Mouse (Mus musculus) granulocyte monocyte progenitor cell, adult 5-6 weeks (primary cell): ENCODE measurements around the gene Ccl5. TPM values are rescaled to one million over a fixed set of nuclear protein-coding genes. Genes with fewer than 3 reads are reported as not detected.

Experiments
- ATAC-seq: replicated peaks from 2 replicates; pipeline ENCODE4 v1.8.0; 2016; ENCODE audit warnings: mild to moderate bottlenecking, moderate TSS enrichment, inconsistent platforms; ENCODE audit not compliant: poor library complexity, severe bottlenecking
- total RNA-seq, 2 experiments: library from RNA; stranded (forward) in 1 of 2; stranded (reverse) in 1 of 2; fragments of 200-712, 200-1000 nt in 1 of 2; fragments of >200 nt in 1 of 2; fragmentation: Nextera tagmentation in 1 of 2; gene quantifications; 2 replicates each; pipeline ENCODE4 v1.2.3; 2014 to 2017

Ccl5 gene
- total RNA-seq, 2 experiments from 2014 or later = 2.1 TPM; not detected in 1

DNA sequence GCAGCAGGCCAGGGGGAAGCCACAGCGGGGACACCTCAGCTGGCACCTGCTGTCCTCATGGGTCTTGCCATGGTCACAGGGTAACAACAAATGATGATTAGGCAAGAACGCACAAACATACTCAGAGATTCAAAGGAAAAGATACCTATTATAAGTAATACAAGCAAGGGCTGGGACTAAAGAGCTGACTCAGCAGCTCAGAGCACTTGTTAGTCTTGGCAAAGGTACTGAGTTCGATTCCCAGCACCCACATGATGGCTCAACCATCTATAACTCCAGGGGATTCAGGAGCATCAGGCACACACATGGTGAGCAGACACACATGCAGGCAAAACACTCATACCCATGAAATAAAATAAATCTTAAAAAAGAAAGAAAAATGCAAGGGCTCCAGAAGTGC is 11.1 kb upstream of the Ccl5 start:
- no peak for ATAC-seq

GRCm38 (mm10) chr11:83540931-83541330 is 10.6 kb upstream of the Ccl5 start:
- ATAC-seq = peak; percentile 19

- ATAC-seq = no peak
These were observed 8.5 kb upstream of the Ccl5 start for GRCm38 (mm10) chr11:83538705-83539314.

GRCm38 (mm10) chr11:83536831-83537230 is 6.5 kb upstream of the Ccl5 start:
- ATAC-seq = no peak

DNA sequence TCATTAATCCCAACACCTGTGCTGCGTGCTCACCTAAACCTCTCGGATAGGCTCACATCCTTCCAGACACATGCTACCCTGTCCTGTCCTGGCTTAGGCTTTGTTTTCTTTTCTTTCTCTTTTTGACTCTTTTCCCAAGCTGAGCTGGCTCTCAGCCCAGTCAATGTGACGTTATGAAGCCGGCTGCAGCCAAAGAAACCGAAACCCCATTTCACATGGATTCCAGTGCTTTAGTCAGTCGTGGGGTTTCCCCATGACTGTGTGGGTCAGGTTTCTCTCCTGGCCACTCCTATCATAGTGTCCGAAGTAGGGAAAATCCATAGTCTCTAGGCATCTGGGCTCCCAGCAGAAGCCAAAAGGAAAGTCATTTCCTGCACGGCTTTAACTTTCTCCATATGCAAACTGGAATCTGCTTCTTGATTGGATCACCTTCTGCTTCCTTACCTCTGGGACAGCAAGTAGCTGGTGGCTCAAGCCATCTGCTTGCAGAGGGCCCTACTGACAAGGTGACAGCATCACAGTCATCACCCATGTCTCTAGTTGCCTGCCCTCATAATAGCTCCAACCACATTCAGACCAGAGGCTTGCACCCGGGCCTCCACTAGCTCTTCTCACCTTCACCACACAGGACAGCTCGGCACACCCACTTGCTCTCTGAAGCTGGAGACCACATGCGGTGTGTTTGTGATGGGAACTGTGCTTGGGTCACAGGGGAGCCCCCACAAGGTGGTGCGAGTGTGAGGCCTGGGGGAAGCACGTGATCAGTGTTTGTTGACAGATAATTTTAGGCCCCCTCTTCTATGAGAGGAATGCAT is 4.5 kb upstream of the Ccl5 start:
- peak; percentile 45 for ATAC-seq

- ATAC-seq = no peak
These were observed 3.8 kb upstream of the Ccl5 start for GRCm38 (mm10) chr11:83534143-83534542.

- ATAC-seq = peak; percentile 34
These were observed 2.9 kb upstream of the Ccl5 start for GRCm38 (mm10) chr11:83533192-83533591.

GRCm38 (mm10) chr11:83529024-83529423 is 1.3 kb downstream of the Ccl5 start:
- no peak for ATAC-seq

- no peak for ATAC-seq
These were observed 8.2 kb downstream of the Ccl5 start, which contains the start of gene Heatr9 for GRCm38 (mm10) chr11:83522075-83522474. Gene Heatr9 (minus strand): TSS chr11:83522175.

DNA sequence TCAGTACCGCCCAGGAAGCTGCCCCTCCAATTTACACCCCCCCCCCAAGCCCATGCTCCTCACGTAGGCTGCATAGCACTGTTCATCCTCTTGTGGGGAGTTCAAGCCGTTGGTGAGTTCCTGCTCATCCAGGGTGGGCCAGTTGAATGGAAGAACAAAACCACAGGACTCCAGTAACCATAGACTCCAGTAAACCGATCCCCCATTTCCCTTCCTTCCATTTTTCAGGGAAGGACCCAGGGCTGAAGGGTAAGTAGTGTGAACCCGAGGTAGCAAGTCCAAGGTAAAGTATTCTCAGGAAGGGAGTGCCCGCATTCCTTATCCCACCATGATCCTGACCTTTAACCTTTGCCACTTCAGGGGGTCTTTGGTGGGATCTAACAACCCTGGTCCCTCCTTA is 11.9 kb downstream of the Ccl5 start:
- no peak for ATAC-seq

DNA sequence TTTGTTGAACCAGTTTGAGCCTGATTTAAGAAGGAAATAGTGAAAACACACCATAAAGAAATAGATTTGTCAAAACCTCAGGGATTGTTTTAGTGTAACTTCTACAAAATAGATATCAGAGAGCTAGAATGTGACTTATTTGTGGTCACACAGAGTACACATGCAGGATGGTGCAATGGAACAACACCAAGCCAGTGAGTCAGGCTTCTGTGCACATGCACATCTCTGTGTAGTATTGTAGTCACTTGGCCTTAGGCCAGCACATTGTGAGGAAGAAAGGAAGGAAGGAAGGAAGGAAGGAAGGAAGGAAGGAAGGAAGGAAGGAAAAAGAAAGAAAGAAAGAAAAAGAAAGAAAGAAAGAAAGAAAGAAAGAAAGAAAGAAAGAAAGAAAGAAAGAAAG is 13.2 kb downstream of the Ccl5 start:
- ATAC-seq = no peak

DNA sequence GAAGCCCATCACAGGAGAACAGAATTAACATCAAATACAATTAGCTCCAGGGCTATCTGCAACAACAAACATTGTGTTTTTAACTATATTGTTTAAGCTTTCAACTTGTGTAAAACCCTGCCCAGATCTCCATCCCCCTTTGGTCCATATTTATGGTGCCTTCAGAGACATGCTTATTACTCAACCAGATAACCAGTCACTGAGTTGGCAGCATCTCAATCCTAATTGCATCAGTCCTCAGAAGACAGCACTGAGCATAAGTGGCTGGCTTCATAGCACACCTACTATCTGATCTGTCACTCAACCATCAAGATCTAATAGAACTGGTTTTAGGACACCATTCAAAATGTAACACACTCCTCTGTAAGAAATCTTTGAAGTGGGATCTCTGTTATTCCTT is 20.8 kb downstream of the Ccl5 start:
- peak; percentile 55; the same call in 1 of the 2 replicates for ATAC-seq

DNA sequence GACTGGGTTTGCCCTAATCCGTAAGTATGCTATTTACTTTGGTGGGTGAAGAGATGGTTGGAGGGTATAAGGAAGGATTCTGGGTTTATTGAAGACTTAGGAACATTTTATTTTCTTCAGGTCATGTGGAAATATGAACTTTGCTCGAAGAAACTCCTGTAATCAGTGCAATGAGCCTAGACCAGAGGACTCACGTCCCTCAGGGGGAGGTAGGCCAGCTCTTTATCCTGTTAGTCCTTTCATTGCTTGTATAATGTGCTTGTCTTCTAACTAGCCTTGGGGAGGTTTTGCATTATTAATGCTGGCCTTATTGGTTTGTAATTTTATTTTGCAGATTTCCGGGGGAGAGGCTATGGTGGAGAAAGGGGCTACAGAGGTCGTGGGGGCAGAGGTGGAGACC is 26.0 kb downstream of the Ccl5 start:
- ATAC-seq = no peak

GRCm38 (mm10) chr11:83495571-83495970 is 34.7 kb downstream of the Ccl5 start:
- no peak for ATAC-seq

- ATAC-seq = no peak
These were observed 38.8 kb downstream of the Ccl5 start for GRCm38 (mm10) chr11:83491488-83491887.

Other genes starting within 250 kb of the Ccl5 start
- not detected in 2 replicates for gene Slfn14, start 243.8 kb downstream of the Ccl5 start, total RNA-seq (2014; fragmentation: Nextera tagmentation)
- gene Slfn14, start 243.8 kb downstream of the Ccl5 start, total RNA-seq (2017) = not detected in 2 replicates
- 60.0 and 68.0 TPM in 2 replicates for gene Ap2b1, start 231.5 kb downstream of the Ccl5 start, total RNA-seq (2014; fragmentation: Nextera tagmentation)
- gene Ap2b1, start 231.5 kb downstream of the Ccl5 start, total RNA-seq (2017) = 46.0 and 60.0 TPM in 2 replicates
- 5.8 and 9.0 TPM in 2 replicates for gene Pex12, start 227.9 kb downstream of the Ccl5 start, total RNA-seq (2014; fragmentation: Nextera tagmentation)
- gene Pex12, start 227.9 kb downstream of the Ccl5 start, total RNA-seq (2017) = 6.3 and 6.6 TPM in 2 replicates
- not detected in 2 replicates for gene Rasl10b, start 121.4 kb downstream of the Ccl5 start, total RNA-seq (2014; fragmentation: Nextera tagmentation)
- 0.09 and 0.41 TPM in 2 replicates for gene Rasl10b, start 121.4 kb downstream of the Ccl5 start, total RNA-seq (2017)
- gene Gas2l2, start 101.1 kb downstream of the Ccl5 start, total RNA-seq (2014; fragmentation: Nextera tagmentation) = 0.13 TPM in 1 of 2 replicates, not detected in the other
- 0.57 TPM in 1 of 2 replicates, not detected in the other for gene Gas2l2, start 101.1 kb downstream of the Ccl5 start, total RNA-seq (2017)
- gene 1700020L24Rik, start 92.8 kb downstream of the Ccl5 start, total RNA-seq (2014; fragmentation: Nextera tagmentation) = 33.2 and 34.9 TPM in 2 replicates
- gene 1700020L24Rik, start 92.8 kb downstream of the Ccl5 start, total RNA-seq (2017) = 79.8 and 113 TPM in 2 replicates
- 6.6 and 11.1 TPM in 2 replicates for gene Mmp28, start 67.4 kb downstream of the Ccl5 start, total RNA-seq (2014; fragmentation: Nextera tagmentation)
- gene Mmp28, start 67.4 kb downstream of the Ccl5 start, total RNA-seq (2017) = 5.4 and 5.6 TPM in 2 replicates
- 62.6 and 66.7 TPM in 2 replicates for gene Taf15, start 57.4 kb downstream of the Ccl5 start, total RNA-seq (2014; fragmentation: Nextera tagmentation)
- gene Taf15, start 57.4 kb downstream of the Ccl5 start, total RNA-seq (2017) = 43.8 and 44.1 TPM in 2 replicates
- gene Heatr9, start 8.3 kb downstream of the Ccl5 start, total RNA-seq (2014; fragmentation: Nextera tagmentation) = not detected in 2 replicates
- not detected in 2 replicates for gene Heatr9, start 8.3 kb downstream of the Ccl5 start, total RNA-seq (2017)
- gene Ccl9, start 48.1 kb upstream of the Ccl5 start, total RNA-seq (2014; fragmentation: Nextera tagmentation) = 189 and 190 TPM in 2 replicates
- gene Ccl9, start 48.1 kb upstream of the Ccl5 start, total RNA-seq (2017) = 110 and 159 TPM in 2 replicates
- gene Ccl6, start 62.6 kb upstream of the Ccl5 start, total RNA-seq (2014; fragmentation: Nextera tagmentation) = 8.8 and 13.4 TPM in 2 replicates
- 16.9 and 19.6 TPM in 2 replicates for gene Ccl6, start 62.6 kb upstream of the Ccl5 start, total RNA-seq (2017)
- not detected in 2 replicates for gene Rpl9-ps1, start 115.1 kb upstream of the Ccl5 start, total RNA-seq (2014; fragmentation: Nextera tagmentation)
- not detected in 2 replicates for gene Rpl9-ps1, start 115.1 kb upstream of the Ccl5 start, total RNA-seq (2017)
- 5.5 and 6.5 TPM in 2 replicates for gene Ccl3, start 118.8 kb upstream of the Ccl5 start, total RNA-seq (2014; fragmentation: Nextera tagmentation)
- 78.6 and 86.4 TPM in 2 replicates for gene Ccl3, start 118.8 kb upstream of the Ccl5 start, total RNA-seq (2017)
- gene Ccl4, start 132.1 kb upstream of the Ccl5 start, total RNA-seq (2014; fragmentation: Nextera tagmentation) = 2.1 TPM in 1 of 2 replicates, not detected in the other
- gene Ccl4, start 132.1 kb upstream of the Ccl5 start, total RNA-seq (2017) = 15.2 and 26.9 TPM in 2 replicates
- gene Wfdc17, start 173.5 kb upstream of the Ccl5 start, total RNA-seq (2014; fragmentation: Nextera tagmentation) = 8.9 TPM in 1 of 2 replicates, not detected in the other
- gene Wfdc17, start 173.5 kb upstream of the Ccl5 start, total RNA-seq (2017) = 1.2 TPM in 1 of 2 replicates, not detected in the other
- gene Wfdc18, start 178.5 kb upstream of the Ccl5 start, total RNA-seq (2014; fragmentation: Nextera tagmentation) = not detected in 2 replicates
- gene Wfdc18, start 178.5 kb upstream of the Ccl5 start, total RNA-seq (2017) = not detected in 2 replicates
- gene Wfdc21, start 216.4 kb upstream of the Ccl5 start, total RNA-seq (2014; fragmentation: Nextera tagmentation) = 15.7 and 47.5 TPM in 2 replicates
- 28.0 and 70.7 TPM in 2 replicates for gene Wfdc21, start 216.4 kb upstream of the Ccl5 start, total RNA-seq (2017)
- 10.4 and 30.5 TPM in 2 replicates for gene Heatr6, start 223.2 kb upstream of the Ccl5 start, total RNA-seq (2014; fragmentation: Nextera tagmentation)
- gene Heatr6, start 223.2 kb upstream of the Ccl5 start, total RNA-seq (2017) = 8.9 and 17.8 TPM in 2 replicates